Mouse (Mus musculus) kidney, adult 2 months (tissue): ENCODE measurements at regions not wholly inside any gene's neighbourhood (a gene's known extent, or its start where the extent isn't known, plus 50 kb on each side); places are given as distances from the start of the nearest gene placed in this dataset.

Experiments used
- DNase-seq: peaks from one replicate; pipeline ENCODE4 v3.0.0; 2021
- H3K27ac ChIP-seq: fragments of 200-500 bp; 2 replicates; pipeline ENCODE4 v1.5.1; 2012; ENCODE audit warnings: low read depth, low read length, control low read depth, inconsistent platforms; ENCODE audit not compliant: insufficient read depth
- H3K27me3 ChIP-seq: fragments of 200-500 bp; replicated peaks from 2 replicates; pipeline ENCODE4 v1.6.1; 2012; ENCODE audit warnings: mild to moderate bottlenecking, moderate library complexity, low read length, inconsistent platforms; ENCODE audit not compliant: control insufficient read depth, insufficient read depth
- H3K36me3 ChIP-seq: fragments of 200-500 bp; 2 replicates; pipeline ENCODE4 v1.6.1; 2012; ENCODE audit warnings: mild to moderate bottlenecking, moderate library complexity, low read length, inconsistent platforms; ENCODE audit not compliant: control insufficient read depth, insufficient read depth
- H3K4me1 ChIP-seq: fragments of 200-500 bp; 2 replicates; pipeline ENCODE4 v1.6.1; 2011; ENCODE audit warnings: low read length; ENCODE audit not compliant: control insufficient read depth, insufficient read depth
- H3K4me3 ChIP-seq: fragments of 200-500 bp; 2 replicates; pipeline ENCODE4 v1.5.1; 2011; ENCODE audit warnings: mild to moderate bottlenecking, low read depth, low read length, control low read depth; ENCODE audit not compliant: insufficient read depth
- CTCF ChIP-seq: fragments of 200-500 bp; conservative IDR thresholded peaks from 2 replicates; pipeline ENCODE4 v1.5.1; 2011; ENCODE audit warnings: low read depth, mild to moderate bottlenecking, control low read depth, low read length, moderate library complexity, mixed read lengths; ENCODE audit not compliant: insufficient read depth, insufficient read length
- POLR2A ChIP-seq: fragments of 200-500 bp; IDR thresholded peaks from one replicate; pipeline ENCODE4 v1.6.1; 2011; ENCODE audit warnings: low read depth, low read length, control low read depth
- WGBS: fragments of 180-500 bp; shearing (Covaris S2); methylation state at CpG from one replicate; pipeline ENCODE4 v1.1.7; 2018; 5-methylcytosine and 5-hydroxymethylcytosine counted together

GRCm38 (mm10) chr5:118967718-118968117 is 407.2 kb downstream of the Med13l start:
- WGBS = 17% methylated on average over 11 of the region's 11 CpGs
- H3K27ac ChIP-seq = 0 out of 2 replicates have a peak overlapping the region, but pooled peaks have one; percentile 7
- H3K4me3 ChIP-seq = no peak overlapping the region
- no peak for TF ChIP-seq CTCF
- no peak for TF ChIP-seq POLR2A
- H3K4me1 ChIP-seq = no peaks in the 10 kb centered on the region
- DNase-seq = peak; percentile 60
- no peaks in the 10 kb centered on the region for H3K36me3 ChIP-seq
- H3K27me3 ChIP-seq = no peaks in the 10 kb centered on the region

GRCm38 (mm10) chr5:118975147-118975546 is 414.7 kb downstream of the Med13l start:
- Histone ChIP-seq H3K36me3 (no peaks in the 10 kb centered on the region), H3K27ac (no peak overlapping the region), H3K27me3 (no peaks in the 10 kb centered on the region), H3K4me1 (no peaks in the 10 kb centered on the region), H3K4me3 (no peak overlapping the region)
- 67% methylated on average over 10 of the region's 10 CpGs for WGBS
- DNase-seq = no peak
- TF ChIP-seq POLR2A (no peak), CTCF (no peak)

GRCm38 (mm10) chr5:118978921-118979630 is 418.6 kb downstream of the Med13l start:
- WGBS = 69% methylated on average over 11 of the region's 11 CpGs
- H3K36me3 ChIP-seq = no peaks in the 10 kb centered on the region
- no peak overlapping the region for H3K4me3 ChIP-seq
- DNase-seq = no peak
- no peak overlapping the region for H3K27ac ChIP-seq
- no peaks in the 10 kb centered on the region for H3K4me1 ChIP-seq
- TF ChIP-seq CTCF (no peak), POLR2A (no peak)
- H3K27me3 ChIP-seq = no peaks in the 10 kb centered on the region

GRCm38 (mm10) chr5:118981046-118981445 is 420.6 kb downstream of the Med13l start:
- Histone ChIP-seq H3K27ac (no peak overlapping the region), H3K36me3 (no peaks in the 10 kb centered on the region), H3K4me1 (0 out of 2 replicates have a peak, but pooled peaks cover 2% of the 10 kb centered on the region), H3K27me3 (no peaks in the 10 kb centered on the region), H3K4me3 (no peak overlapping the region)
- peak; percentile 76 for DNase-seq
- WGBS = 13% methylated on average over 16 of the region's 16 CpGs
- TF ChIP-seq POLR2A (no peak), CTCF (no peak)

GRCm38 (mm10) chr5:118984251-118984650 is 423.8 kb downstream of the Med13l start:
- H3K4me1 ChIP-seq = 0 out of 2 replicates have a peak, but pooled peaks cover 2% of the 10 kb centered on the region
- H3K27ac ChIP-seq = no peak overlapping the region
- no peak for TF ChIP-seq POLR2A
- no peak for TF ChIP-seq CTCF
- H3K27me3 ChIP-seq = no peaks in the 10 kb centered on the region
- peak; percentile 8 for DNase-seq
- no peaks in the 10 kb centered on the region for H3K36me3 ChIP-seq
- H3K4me3 ChIP-seq = no peak overlapping the region
- 80% methylated on average over 3 of the region's 3 CpGs for WGBS

- WGBS = 67% methylated on average over 9 of the region's 9 CpGs
- no peaks in the 10 kb centered on the region for H3K36me3 ChIP-seq
- H3K4me1 ChIP-seq = 0 out of 2 replicates have a peak, but pooled peaks cover 2% of the 10 kb centered on the region
- no peak overlapping the region for H3K27ac ChIP-seq
- peak; percentile 46 for DNase-seq
- no peaks in the 10 kb centered on the region for H3K27me3 ChIP-seq
- H3K4me3 ChIP-seq = no peak overlapping the region
- TF ChIP-seq POLR2A (no peak), CTCF (no peak)
These were observed 424.4 kb downstream of the Med13l start for GRCm38 (mm10) chr5:118984797-118985408.

- H3K36me3 ChIP-seq = no peaks in the 10 kb centered on the region
- H3K27me3 ChIP-seq = no peaks in the 10 kb centered on the region
- WGBS = 58% methylated on average over 10 of the region's 10 CpGs
These were observed 427.0 kb downstream of the Med13l start for GRCm38 (mm10) chr5:118987376-118988000.

More at GRCm38 (mm10) chr5:118987376-118988000, 427.0 kb downstream of the Med13l start:
- DNase-seq = peak; percentile 27
- H3K4me1 ChIP-seq = 0 out of 2 replicates have a peak, but pooled peaks cover 2% of the 10 kb centered on the region
- TF ChIP-seq CTCF = no peak
- no peak for TF ChIP-seq POLR2A
- H3K27ac ChIP-seq = no peak overlapping the region
- no peak overlapping the region for H3K4me3 ChIP-seq
